Mouse (Mus musculus) forebrain, embryonic 15.5 days (tissue): ENCODE data around the gene Faxc. TPM values are rescaled to one million over a fixed set of nuclear protein-coding genes. Genes with fewer than 3 reads are reported as not detected.

ENCODE experiments used
- ATAC-seq: fragments of 200-750 bp; cut with Nextera tagmentation; replicated peaks from 2 replicates; pipeline ENCODE4 v1.8.0; 2017; ENCODE audit warnings: mild to moderate bottlenecking, moderate TSS enrichment, moderate library complexity
- H3K27ac ChIP-seq: fragments of 300-500 bp; sonication (generic); replicated peaks from 2 replicates; pipeline ENCODE4 v1.5.1; 2015; ENCODE audit warnings: mild to moderate bottlenecking, inconsistent platforms
- H3K27me3 ChIP-seq: fragments of 300-500 bp; sonication (generic); 2 replicates; pipeline ENCODE4 v1.6.1; 2015; ENCODE audit warnings: inconsistent platforms
- H3K36me3 ChIP-seq: fragments of 300-500 bp; sonication (generic); 2 replicates; pipeline ENCODE4 v1.6.1; 2015; ENCODE audit warnings: mild to moderate bottlenecking, inconsistent platforms
- H3K4me1 ChIP-seq: fragments of 300-500 bp; sonication (generic); 2 replicates; pipeline ENCODE4 v1.6.1; 2015; ENCODE audit warnings: inconsistent platforms
- H3K4me2 ChIP-seq: fragments of 300-500 bp; sonication (generic); replicated peaks from 2 replicates; pipeline ENCODE4 v1.6.1; 2015; ENCODE audit warnings: mild to moderate bottlenecking, inconsistent platforms
- H3K4me3 ChIP-seq: fragments of 300-500 bp; sonication (generic); 2 replicates; pipeline ENCODE4 v1.5.1; 2015; ENCODE audit warnings: mild to moderate bottlenecking, inconsistent platforms
- H3K9ac ChIP-seq: fragments of 300-500 bp; sonication (generic); replicated peaks from 2 replicates; pipeline ENCODE4 v1.6.1; 2015; ENCODE audit warnings: mild to moderate bottlenecking, inconsistent platforms
- H3K9me3 ChIP-seq: fragments of 300-500 bp; sonication (generic); 2 replicates; pipeline ENCODE4 v1.6.1; 2016; ENCODE audit warnings: inconsistent platforms
- WGBS: fragments of 180-500 bp; shearing (Covaris S2); methylation state at CpG from one replicate; pipeline ENCODE4 v1.1.7; 2015; ENCODE audit warnings: mixed read lengths; 5-methylcytosine and 5-hydroxymethylcytosine counted together
- polyA plus RNA-seq: library from polyadenylated mRNA; unstranded; fragments of >200 nt; fragmentation: Nextera tagmentation; extraction: Ambion mirVana; gene quantifications from 2 replicates; pipeline ENCODE4 v1.2.1, GENCODE M21; 2015

The Faxc gene
- polyA plus RNA-seq, 1 experiment from 2014 or later, result 17.5 TPM

GRCm38 (mm10) chr4:21971949-21972348 is 40.8 kb downstream of the Faxc start:
- no peaks in the 10 kb centered on the region for H3K27me3 ChIP-seq
- no peak for ATAC-seq
- 14% methylated on average over 1 of the region's 1 CpGs for whole genome bisulfite sequencing

DNA sequence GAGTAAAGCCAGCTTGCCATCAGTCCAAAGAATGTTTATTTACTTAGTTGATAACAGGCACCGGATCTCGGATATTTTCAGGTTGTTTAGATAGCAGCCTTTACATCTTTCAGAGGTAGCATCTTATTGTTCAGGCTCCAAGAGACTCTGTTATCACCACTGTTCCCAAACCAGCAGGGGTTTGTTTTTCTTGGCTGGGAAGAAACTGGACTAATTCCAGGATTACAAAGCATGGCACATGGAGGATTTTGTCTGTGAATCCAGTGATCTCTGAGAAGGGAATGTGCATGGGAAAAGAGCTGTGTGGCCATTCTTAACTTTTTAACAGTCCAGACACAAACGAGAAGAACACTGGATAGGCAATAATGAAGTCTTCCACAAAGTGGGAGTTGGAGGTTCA is 43.0 kb downstream of the Faxc start:
- Histone ChIP-seq H3K27me3 (no peaks in the 10 kb centered on the region), H3K9ac (no peak overlapping the region), H3K4me3 (no peak overlapping the region), H3K27ac (peak overlapping the region; percentile 31), H3K4me2 (no peak overlapping the region), H3K9me3 (no peaks in the 10 kb centered on the region), H3K36me3 (no peaks in the 10 kb centered on the region), H3K4me1 (peaks cover 13% of the 10 kb centered on the region; the same call in 1 of the 2 replicates)
- ATAC-seq, result no peak
- 34% methylated on average over 3 of the region's 3 CpGs for WGBS

More at GRCm38 (mm10) chr4:21971949-21972348, 40.8 kb downstream of the Faxc start:
- H3K9me3 ChIP-seq, result no peaks in the 10 kb centered on the region
- no peak overlapping the region for H3K4me2 ChIP-seq
- no peak overlapping the region for H3K27ac ChIP-seq
- H3K4me1 ChIP-seq, result peaks cover 13% of the 10 kb centered on the region; the same call in 1 of the 2 replicates
- no peak overlapping the region for H3K9ac ChIP-seq
- no peak overlapping the region for H3K4me3 ChIP-seq
- no peaks in the 10 kb centered on the region for H3K36me3 ChIP-seq

- no peak overlapping the region for H3K9ac ChIP-seq
- no peak overlapping the region for H3K27ac ChIP-seq
- H3K9me3 ChIP-seq, result no peaks in the 10 kb centered on the region
- H3K36me3 ChIP-seq, result peaks cover 8% of the 10 kb centered on the region; the same call in 1 of the 2 replicates
- no peaks in the 10 kb centered on the region for H3K27me3 ChIP-seq
- H3K4me3 ChIP-seq, result no peak overlapping the region
- no peaks in the 10 kb centered on the region for H3K4me1 ChIP-seq
- no peak for ATAC-seq
- no peak overlapping the region for H3K4me2 ChIP-seq
- WGBS, result 90% methylated on average over 4 of the region's 4 CpGs
Observed at GRCm38 (mm10) chr4:21980471-21980870, 49.3 kb downstream of the Faxc start.

- no peaks in the 10 kb centered on the region for H3K4me1 ChIP-seq
- H3K4me3 ChIP-seq, result no peak overlapping the region
- H3K27me3 ChIP-seq, result no peaks in the 10 kb centered on the region
- ATAC-seq, result no peak
- peaks cover 8% of the 10 kb centered on the region; the same call in 1 of the 2 replicates for H3K36me3 ChIP-seq
- WGBS, result 95% methylated on average over 9 of the region's 9 CpGs
- no peaks in the 10 kb centered on the region for H3K9me3 ChIP-seq
- no peak overlapping the region for H3K9ac ChIP-seq
- no peak overlapping the region for H3K27ac ChIP-seq
- no peak overlapping the region for H3K4me2 ChIP-seq
Observed at GRCm38 (mm10) chr4:21982449-21982848, 51.3 kb downstream of the Faxc start.

DNA sequence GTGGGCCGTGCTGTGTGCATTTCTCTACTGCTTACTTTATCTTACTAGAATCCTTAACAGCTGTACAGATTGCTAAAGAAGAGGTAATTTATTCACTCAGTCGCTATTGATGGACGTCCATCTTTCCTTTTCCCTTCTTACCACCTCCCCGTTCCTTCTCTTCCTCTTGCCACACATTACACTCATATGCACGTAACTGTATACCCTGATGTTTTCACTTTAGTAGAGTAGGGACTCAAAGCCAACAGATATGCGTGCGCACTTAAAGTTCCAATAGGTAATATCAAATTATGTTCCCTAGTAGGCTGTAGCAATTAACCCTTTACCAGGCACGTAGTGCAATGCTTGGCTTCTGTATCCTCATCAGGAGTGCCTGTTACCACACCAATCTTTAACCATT is 55.7 kb downstream of the Faxc start:
- Histone ChIP-seq H3K27me3 (no peaks in the 10 kb centered on the region), H3K9me3 (no peaks in the 10 kb centered on the region), H3K4me2 (no peak overlapping the region), H3K36me3 (peaks cover 8% of the 10 kb centered on the region; the same call in 1 of the 2 replicates), H3K4me1 (no peaks in the 10 kb centered on the region), H3K27ac (no peak overlapping the region), H3K9ac (no peak overlapping the region), H3K4me3 (no peak overlapping the region)
- 90% methylated on average over 8 of the region's 8 CpGs for WGBS
- ATAC-seq, result no peak

DNA sequence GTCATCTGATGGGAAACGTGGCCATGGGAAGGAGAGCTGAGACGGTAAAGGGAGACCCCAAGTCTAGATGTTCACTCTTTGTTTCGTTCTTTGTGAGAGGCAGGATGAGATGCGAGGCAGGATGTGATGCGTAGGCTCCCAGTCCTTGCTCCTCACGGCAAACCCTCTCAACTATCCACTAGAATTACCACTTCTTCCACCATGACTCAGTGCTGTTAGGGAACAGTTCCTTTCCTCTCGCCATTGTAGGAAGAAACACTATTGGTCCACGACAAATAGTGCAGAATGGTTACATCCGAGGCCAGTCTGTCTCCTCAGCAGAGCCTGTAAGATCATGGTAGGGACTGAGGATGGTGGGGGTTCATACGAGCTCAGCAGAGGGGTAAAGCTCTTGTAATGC is 56.3 kb downstream of the Faxc start:
- H3K4me3 ChIP-seq, result no peak overlapping the region
- H3K27me3 ChIP-seq, result no peaks in the 10 kb centered on the region
- no peak for ATAC-seq
- no peak overlapping the region for H3K9ac ChIP-seq
- no peaks in the 10 kb centered on the region for H3K9me3 ChIP-seq
- H3K4me1 ChIP-seq, result no peaks in the 10 kb centered on the region
- peaks cover 5% of the 10 kb centered on the region; the same call in 1 of the 2 replicates for H3K36me3 ChIP-seq
- no peak overlapping the region for H3K27ac ChIP-seq
- 92% methylated on average over 10 of the region's 10 CpGs for WGBS
- H3K4me2 ChIP-seq, result no peak overlapping the region

- Histone ChIP-seq H3K4me2 (no peak overlapping the region), H3K4me1 (no peaks in the 10 kb centered on the region), H3K36me3 (peaks cover 13% of the 10 kb centered on the region), H3K9me3 (no peaks in the 10 kb centered on the region), H3K27me3 (no peaks in the 10 kb centered on the region), H3K27ac (no peak overlapping the region), H3K9ac (no peak overlapping the region), H3K4me3 (no peak overlapping the region)
- ATAC-seq, result 0 out of 2 replicates have a peak, but pooled peaks have one; percentile 26
- WGBS, result 88% methylated on average over 3 of the region's 3 CpGs
Observed at GRCm38 (mm10) chr4:21989571-21990091, 58.5 kb downstream of the Faxc start.

- peak; percentile 46 for ATAC-seq
- Histone ChIP-seq H3K4me1 (no peaks in the 10 kb centered on the region), H3K4me2 (no peak overlapping the region), H3K27me3 (no peaks in the 10 kb centered on the region), H3K9ac (no peak overlapping the region), H3K9me3 (no peaks in the 10 kb centered on the region), H3K36me3 (peaks cover 19% of the 10 kb centered on the region), H3K4me3 (no peak overlapping the region), H3K27ac (no peak overlapping the region)
- WGBS, result 47% methylated on average over 3 of the region's 3 CpGs
Observed at GRCm38 (mm10) chr4:21990580-21991235, 59.6 kb downstream of the Faxc start.

- Histone ChIP-seq H3K9ac (peak overlapping the region; percentile 26; the same call in 1 of the 2 replicates), H3K4me2 (peak overlapping the region; percentile 20; the same call in 1 of the 2 replicates), H3K27ac (no peak overlapping the region), H3K4me1 (peaks cover 12% of the 10 kb centered on the region), H3K36me3 (no peaks in the 10 kb centered on the region), H3K4me3 (no peak overlapping the region), H3K27me3 (no peaks in the 10 kb centered on the region), H3K9me3 (no peaks in the 10 kb centered on the region)
- peak; percentile 85 for ATAC-seq
- 13% methylated on average over 9 of the region's 9 CpGs for WGBS
Observed at GRCm38 (mm10) chr4:22017656-22018379, 86.7 kb downstream of the Faxc start.

DNA sequence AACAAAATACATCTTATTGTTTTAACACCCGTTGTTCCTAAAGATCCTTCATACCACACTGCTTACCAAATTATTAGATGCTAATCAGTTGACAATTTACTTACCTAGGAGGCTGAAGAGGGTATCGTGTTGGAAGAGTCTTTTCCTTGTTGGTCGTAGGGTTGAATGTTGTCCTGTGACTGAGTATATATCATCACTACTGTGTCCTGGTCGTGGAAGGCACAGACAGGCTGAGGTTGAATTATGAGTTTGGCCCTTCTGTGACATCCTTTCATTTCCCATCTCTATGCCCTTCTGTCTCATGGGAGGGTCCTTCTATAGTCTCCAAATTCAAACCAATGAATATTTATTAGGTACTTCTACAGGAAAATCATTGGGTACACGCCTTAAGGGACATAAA is 87.3 kb downstream of the Faxc start:
- H3K4me1 ChIP-seq, result peaks cover 12% of the 10 kb centered on the region
- H3K36me3 ChIP-seq, result no peaks in the 10 kb centered on the region
- H3K9ac ChIP-seq, result peak overlapping the region; percentile 26; the same call in 1 of the 2 replicates
- ATAC-seq, result no peak; the same call in 1 of the 2 replicates
- H3K27me3 ChIP-seq, result no peaks in the 10 kb centered on the region
- 49% methylated on average over 5 of the region's 5 CpGs for WGBS
- no peak overlapping the region; the same call in 1 of the 2 replicates for H3K4me2 ChIP-seq
- H3K27ac ChIP-seq, result no peak overlapping the region
- no peaks in the 10 kb centered on the region for H3K9me3 ChIP-seq
- no peak overlapping the region for H3K4me3 ChIP-seq

DNA sequence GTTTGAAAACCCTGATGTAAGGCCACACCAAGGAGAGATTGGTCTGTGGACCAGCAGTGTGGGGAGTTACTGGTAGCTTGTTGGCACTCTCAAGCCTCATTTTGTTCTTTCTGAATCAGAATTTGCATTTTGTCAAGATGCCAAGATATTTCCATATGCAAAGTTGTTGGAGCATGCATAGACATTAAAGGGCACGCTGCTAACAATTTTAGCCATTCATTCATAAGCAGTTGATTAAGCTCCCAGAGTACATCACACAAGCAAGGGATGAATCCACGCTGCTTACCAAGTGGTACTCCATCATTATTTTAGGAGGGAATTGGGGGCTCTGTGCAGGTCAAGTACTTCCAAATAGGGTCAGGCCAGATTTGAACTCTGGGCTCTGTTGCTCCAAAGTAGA is 98.8 kb downstream of the Faxc start:
- H3K27ac ChIP-seq, result no peak overlapping the region
- H3K9me3 ChIP-seq, result no peaks in the 10 kb centered on the region
- ATAC-seq, result peak; percentile 88
- peaks cover 5% of the 10 kb centered on the region; the same call in 1 of the 2 replicates for H3K4me1 ChIP-seq
- 11% methylated on average over 2 of the region's 2 CpGs for WGBS
- no peaks in the 10 kb centered on the region for H3K27me3 ChIP-seq
- no peak overlapping the region for H3K4me3 ChIP-seq
- H3K36me3 ChIP-seq, result no peaks in the 10 kb centered on the region
- H3K9ac ChIP-seq, result no peak overlapping the region
- no peak overlapping the region for H3K4me2 ChIP-seq
